Mouse (Mus musculus) right cerebral cortex, postnatal 10 days (tissue): Measurements from ENCODE around the gene Ighmbp2.
A peak's percentile ranks its signal among the peaks of the same experiment; 100 is the strongest.
"Not testable (repeated sequence)": the region's sequence is repeated elsewhere in the genome, so short reads cannot be mapped to it uniquely, and the experiment has no call there.

Experiments used
- DNase-seq, 2 experiments: peaks; one replicate each; pipeline ENCODE4 v3.0.0; 2021; ENCODE audit warnings: low spot score in 2 of 2

The Ighmbp2 gene

DNA sequence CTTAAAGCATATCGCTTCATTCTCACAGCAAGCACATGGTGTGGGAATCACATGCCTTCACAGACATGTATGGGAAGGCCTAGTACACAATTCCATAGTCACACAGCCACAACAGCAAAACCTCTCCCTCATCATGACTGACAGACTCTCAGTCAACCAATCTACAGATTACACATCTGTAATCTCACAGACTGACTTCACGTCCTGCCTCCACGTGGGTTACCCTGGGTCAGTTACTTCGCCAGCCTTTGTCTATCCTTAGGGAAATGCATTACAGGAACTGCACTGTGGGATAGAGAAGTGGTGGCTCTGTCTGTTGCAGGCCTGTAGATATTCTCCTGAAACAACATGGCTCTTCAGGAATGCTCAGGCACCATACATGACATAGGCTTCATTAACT lies 931 bp downstream of the Ighmbp2 start:
- no peak for DNase-seq

DNA sequence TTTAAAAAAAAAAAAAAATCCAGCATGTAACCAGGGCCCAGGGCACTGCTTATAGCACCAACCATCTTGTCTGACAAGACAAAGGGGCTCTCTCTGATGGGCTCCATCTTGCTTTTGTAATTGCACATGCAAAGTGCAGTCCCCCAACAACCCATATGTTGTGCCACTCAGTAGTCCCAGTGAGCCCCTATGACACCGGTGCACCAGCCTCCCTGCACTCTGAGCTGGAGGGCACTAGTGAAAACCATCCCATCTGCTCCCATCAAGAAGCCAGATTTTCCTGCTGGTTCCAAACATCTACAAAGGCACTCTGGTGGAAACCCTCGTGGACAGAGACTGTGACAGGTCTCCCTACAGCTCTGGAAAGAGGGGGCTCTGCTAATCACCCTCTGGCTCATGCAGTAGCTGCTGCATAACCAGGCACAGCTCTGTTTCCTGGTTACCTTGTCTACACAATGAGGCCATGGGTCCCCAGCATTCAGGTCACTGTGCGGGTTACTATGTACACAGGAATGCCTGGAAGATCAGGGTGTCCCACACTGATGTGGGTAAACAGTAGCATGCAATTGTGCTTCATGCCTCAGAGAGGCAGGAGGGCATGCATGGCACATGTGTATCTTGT lies 7.0 kb downstream of the Ighmbp2 start:
- DNase-seq: peak in 1 of 2 experiments; percentile 10

DNA sequence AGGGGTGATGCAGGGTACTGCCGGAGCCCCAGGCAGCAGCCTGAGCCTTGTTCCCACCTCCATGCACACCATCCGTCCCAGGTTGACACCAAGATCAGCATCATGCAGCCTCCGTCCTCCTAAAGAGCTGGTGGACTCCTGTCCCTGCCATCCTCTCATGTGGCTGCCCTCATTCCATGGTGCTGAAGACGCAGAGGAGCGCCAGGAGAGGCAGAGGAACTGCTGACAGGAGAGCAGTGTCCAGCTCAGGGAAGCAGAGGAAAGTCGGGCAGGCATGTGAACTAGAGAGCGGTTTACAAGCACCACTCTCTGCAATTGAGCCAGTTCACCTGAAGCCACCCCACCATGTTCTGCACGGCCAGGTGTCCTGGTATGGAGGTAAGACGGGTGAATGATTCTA lies 9.5 kb downstream of the Ighmbp2 start:
- peak in 1 of 2 experiments; percentile 16 for DNase-seq

DNA sequence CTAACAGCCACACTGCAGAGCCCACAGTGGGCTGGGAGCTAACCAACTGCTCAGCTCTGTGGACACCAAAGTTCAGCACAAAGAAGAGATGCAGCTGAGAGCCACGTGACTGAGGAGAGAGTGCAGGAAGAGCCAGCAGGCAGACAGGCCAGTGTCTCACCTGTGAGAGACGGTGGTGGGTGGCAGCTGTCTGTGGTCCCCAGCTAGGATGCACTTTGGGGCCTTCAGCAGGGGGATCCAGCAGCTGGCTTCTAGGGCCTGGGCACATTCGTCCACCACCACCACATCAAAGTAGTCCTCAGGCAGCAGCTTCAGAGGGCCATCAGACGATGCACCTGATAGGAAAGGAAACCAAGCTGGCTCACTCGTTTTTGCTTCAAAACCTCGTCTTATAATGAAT lies 11.5 kb downstream of the Ighmbp2 start:
- no peak for DNase-seq

DNA sequence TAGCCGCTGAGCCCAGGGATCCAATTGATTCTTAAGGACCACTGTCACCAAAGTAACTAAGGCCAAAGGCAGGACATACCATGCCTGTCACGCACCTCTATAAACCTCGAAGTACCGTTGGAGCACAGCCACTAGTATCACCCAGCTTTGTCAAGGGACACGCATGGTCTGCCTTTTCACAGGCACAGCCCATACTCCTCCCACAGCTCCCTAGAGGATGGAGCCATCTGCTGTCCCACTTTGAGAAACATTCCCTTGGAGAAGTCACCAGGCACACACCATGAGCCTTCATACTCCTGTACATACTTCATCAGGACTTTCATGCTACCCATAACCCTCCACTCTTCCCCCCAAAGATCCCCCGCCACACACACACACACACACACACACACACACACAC lies 13.0 kb downstream of the Ighmbp2 start:
- DNase-seq: peak; percentile 21

DNA sequence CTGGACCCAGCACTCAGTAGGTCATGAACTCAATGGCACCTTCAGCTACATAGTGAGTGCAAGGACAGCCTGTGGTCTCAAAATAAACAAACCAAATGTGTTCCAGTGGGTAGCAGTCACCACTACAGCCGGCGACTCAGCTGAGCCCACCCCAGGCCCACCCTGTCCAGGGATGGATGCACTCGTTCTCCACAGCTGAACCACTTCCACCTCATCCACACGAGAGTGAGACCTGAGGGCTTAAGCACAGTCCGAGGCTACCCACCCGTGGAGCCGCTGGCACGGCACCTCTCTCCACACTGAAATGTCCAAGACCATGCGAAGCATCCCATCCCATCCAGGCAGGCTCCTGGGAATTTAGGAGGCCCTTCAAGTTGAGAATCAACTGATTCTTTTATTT lies 13.5 kb downstream of the Ighmbp2 start:
- DNase-seq: peak in 1 of 2 experiments; percentile 15

DNA sequence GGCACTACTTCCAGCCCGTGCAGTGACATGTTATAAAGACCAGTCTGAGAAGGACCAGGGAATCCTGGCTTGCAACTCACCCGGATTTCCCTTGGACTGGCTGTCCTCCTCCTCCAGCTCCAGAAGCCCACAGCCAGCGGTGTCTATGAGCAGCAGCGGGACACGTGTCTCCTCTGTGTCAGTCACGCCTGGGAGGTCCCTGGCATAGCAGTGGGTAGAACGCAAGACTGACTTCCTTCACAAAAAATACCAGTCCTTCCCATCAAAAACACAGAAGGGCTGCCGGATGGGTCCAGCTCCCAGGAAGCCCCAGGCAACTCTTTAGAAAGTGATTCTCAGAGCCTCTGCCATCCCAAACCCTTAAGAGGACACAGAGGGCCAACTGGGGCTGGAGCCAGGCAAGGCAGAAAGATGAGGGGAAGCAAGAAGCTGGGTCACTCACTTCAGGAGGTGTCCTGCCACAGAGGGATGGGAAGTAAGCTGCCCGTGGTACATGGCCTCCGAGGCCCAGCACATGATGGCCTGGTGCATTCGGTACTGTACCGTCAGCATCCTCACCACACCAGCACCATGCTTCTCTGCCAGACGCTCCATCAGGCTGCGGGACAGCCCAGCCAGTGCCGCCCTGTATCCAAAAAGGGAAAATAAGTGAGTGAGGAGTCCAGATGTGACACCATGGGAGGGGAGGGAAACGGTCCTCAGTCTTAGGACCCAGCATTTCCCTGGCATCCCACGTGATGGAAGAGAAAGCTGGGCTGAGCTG lies 14.4 kb downstream of the Ighmbp2 start:
- peak; percentile 16 to 17 for DNase-seq

DNA sequence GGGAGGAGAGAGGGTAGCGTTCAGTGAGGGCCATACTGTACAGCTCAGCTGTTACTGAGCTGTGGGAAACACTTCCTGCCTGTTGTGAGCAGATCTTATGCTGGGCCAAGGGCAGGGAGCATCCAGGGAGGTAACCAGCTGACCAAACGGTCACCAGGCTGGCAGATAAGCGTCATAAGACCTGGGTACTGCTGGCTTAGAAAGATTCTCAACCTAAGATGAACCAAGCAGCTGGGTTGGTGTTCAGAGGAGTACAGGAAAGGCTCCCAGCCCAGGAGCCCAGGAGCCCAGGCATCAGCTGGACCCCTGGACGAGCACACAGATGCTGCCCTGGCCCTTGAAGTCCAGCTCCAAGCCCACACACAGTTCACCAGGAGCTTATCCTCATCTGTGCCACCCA lies 15.5 kb downstream of the Ighmbp2 start:
- DNase-seq: peak in 1 of 2 experiments; percentile 12

DNA sequence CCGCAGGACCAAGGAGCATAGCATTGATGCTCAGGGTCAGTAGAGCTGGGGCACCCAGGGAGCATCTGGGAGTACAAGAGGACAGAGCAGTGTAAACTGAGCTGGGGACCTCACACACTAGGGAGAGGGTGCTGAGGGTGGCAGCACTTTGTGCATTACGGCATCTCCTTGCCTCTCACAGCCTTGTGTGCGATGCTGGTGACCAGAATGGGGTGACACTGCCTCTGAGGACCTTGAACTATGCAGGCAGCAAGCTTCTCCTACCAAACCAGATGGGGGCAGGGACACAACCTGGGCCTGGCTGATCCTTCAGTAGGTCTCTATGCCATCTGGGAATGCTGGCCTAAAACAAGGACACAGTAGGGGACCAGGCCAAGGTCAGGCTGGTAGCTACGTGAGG lies 16.1 kb downstream of the Ighmbp2 start:
- peak in 1 of 2 experiments; percentile 16 for DNase-seq

DNA sequence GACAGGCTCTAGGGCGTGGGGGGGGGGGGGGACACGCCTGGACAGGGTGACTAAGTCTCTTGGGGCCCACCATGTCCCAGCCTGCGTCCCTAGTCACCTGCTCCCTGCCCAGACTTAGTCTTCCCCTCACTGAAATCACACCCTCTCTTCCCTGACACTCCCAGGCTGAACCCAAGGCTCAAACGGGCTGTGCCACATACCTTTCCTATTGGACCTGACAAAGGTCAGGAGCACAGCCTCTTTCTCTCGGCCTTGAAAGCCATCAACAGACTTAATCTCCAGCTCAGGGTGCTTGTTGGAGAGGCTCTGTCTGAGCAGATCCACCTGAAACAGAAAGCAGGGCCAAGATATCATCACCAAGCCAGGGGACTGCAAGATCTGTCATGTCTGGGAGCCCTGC lies 16.7 kb downstream of the Ighmbp2 start:
- no peak for DNase-seq

DNA sequence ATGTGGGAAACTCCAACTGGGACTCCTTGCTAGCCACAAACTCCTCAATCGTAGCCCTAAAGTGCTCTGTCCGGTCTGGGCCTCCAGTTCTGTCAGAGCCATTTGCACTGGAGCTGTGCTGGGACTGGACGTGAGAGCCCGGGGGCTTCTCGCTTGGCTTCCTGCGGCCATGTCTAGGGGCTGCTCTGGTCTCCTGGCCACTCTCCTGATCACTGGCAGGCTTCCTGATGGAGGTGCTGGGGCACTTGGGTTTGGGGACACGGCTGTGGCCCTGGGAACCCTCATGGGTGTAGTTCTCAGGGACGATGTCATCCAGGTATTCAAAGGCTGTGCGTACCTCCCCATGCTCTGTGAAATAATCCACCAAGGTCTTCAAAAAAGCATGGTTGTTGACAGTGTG lies 17.6 kb downstream of the Ighmbp2 start:
- peak; percentile 18 to 20 for DNase-seq

DNA sequence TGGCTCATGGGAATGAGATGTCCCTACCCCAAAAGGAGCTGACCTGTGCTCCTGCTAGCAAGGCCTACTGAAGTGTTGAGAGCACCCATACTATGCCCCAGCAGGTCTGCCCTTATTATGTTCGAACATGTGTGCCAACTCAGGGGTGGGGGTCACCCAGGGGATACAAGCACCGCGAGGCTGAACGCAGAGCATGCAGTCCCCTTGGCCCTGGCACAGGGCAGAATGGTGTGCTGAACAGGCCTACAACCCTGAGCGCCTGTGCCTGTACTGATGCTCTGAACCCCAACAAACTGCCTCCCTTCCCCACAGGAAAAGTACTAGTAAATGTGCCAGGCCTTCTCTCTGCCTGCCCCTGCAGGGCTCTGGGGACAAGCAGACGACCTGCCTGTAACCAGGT lies 18.5 kb downstream of the Ighmbp2 start:
- peak in 1 of 2 experiments; percentile 18 for DNase-seq

DNA sequence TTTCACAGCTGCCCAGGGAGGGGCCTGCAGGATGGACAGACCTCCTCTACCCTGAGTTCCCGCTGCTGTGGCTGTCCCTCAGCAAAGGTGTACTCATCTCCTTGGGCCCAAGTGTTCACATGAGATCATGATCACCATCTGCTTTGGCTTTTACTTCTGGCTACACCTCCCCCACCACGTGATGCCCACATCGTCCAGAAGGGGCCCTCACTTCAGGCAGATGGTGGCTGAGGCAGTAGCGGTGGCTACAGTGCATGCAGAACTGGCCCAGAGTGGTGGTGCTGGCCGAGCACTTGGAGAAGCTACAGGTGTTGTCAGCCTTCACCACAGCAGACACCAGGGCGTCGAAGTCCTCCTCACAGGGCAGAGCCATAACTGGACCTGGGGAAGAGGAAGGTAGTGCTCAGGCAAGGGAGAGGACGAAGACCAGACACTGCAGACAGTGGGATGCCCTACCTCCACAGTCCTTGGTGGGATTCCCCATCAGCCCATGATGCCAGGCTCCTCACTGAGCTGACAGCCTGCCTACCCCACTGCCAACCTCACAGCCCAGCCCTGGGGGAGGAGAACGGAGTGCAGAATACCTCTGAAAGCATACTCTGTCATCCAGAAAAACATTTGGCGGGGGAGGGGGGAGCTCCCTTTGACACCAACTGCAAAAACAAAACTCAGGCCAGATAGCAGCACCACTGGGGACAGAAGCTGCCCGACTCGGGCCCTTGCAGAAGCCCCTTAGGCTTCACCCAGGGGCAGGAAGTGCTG lies 20.9 kb downstream of the Ighmbp2 start:
- DNase-seq: peak; percentile 19 to 25

DNA sequence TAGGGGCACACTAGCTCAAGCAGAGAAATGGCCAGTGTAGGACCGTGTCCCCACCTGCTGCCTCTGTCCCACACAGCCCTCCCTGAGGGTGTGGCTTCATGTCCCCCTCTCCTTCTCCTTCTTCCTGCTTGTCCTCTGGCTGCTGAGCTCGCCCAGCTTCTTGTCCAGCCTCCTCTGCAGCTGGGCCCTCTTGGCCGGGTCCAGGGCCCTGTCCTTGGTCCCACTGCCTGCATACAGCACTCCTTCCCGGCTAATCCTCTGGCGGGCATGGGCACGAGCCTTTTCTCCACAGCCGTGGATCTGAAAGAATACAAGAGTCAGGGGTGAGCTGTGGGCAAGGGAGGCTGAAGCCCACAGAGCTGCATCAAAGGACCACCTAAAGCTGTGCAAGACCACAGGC lies 21.5 kb downstream of the Ighmbp2 start:
- DNase-seq: no peak

DNA sequence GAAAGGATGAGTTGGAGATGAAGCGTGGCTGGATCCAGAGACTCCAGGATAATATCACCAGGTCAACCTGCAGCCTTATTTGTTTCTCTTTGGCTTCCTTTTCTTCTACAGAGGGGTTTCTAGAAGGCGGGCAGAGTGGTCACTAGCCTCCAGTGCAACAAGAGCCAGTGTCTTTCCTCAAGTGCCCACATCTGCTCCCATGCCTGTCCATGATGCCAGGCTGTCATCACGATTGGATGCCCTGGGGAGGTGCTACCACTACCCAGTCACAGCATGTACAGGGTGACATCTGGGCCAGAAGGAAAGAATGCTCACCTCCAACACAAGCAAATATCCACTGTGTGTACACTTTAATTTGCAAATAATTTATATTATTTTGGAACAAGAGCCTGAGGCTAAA lies 22.2 kb downstream of the Ighmbp2 start:
- no peak for DNase-seq

DNA sequence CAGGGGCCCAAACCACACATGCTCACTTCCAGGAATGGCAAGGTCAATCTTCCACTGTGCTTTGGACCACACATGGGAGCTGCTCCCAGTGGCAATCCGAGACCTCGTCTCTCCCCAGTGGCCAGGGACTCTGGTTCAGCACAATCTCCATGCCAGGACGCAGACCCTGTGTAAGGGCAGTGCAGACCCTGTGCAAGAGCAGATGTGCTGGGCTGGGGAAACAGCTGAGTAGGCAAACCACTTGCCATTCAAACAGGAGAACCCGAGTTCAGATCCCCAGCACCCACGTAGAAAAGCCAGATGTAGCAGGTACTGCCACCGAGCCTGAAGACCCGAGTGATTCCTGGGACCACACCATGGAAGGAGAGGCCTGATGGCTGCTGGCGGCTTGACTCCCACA lies 22.8 kb downstream of the Ighmbp2 start:
- peak; percentile 15 to 17 for DNase-seq

DNA sequence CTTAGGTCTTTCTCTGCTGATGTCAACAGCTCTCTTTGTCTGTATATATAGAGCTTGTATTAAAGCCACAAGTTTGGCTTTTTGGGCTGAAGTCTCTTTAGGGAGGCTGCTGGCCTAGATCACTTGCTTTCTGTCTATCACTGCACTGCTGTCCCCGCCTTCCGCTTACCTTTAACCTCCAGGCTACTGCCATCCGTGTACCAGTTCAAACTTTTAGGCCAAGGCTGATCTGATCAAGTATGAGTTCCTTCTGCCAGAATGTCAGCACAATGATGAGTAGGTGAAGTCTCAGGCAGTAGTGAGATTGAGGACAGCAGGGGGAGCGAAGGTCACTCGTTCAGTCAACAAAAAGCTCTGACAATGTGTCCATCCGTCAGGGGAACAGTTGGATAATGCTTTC lies 57.6 kb downstream of the Ighmbp2 start:
- DNase-seq: not testable (repeated sequence)

DNA sequence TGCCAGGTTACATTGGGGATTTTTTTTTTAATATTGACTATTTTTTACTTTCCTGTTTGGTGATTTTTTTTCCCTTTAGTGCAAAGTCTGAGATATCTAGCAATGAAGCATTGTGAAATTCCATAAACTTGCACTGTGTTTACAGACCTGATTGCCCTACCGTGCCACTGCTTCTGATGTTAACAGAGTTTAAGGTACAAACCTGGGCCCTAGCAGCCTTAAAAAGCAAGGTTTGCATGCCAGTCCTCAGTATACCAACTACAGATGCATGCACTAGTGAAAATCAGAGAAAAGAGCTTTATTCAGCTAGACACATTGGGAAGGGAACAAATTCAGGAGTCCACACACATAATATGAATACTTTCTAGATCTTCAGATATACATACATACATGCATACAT lies 67.9 kb downstream of the Ighmbp2 start:
- DNase-seq: not testable (repeated sequence)
